Mouse (Mus musculus) heart, adult 2 months (tissue): ENCODE data around the gene Ccnd1. TPM values are rescaled to one million over a fixed set of nuclear protein-coding genes. Genes with fewer than 3 reads are reported as not detected.

Experiments used
- DNase-seq, 2 experiments: peaks; one replicate each; pipeline ENCODE4 v3.0.0; 2021
- H3K27ac ChIP-seq: fragments of 200-600 bp; 2 replicates; pipeline ENCODE4 v1.8.1; 2022
- H3K27me3 ChIP-seq: fragments of 200-500 bp; 2 replicates; pipeline ENCODE4 v1.6.1; 2012; ENCODE audit warnings: mild to moderate bottlenecking, low read length, inconsistent platforms, mixed read lengths; ENCODE audit not compliant: control insufficient read depth, insufficient read depth
- H3K36me3 ChIP-seq: fragments of 200-500 bp; 2 replicates; pipeline ENCODE4 v1.6.1; 2012; ENCODE audit warnings: low read length, inconsistent platforms; ENCODE audit not compliant: control insufficient read depth, insufficient read depth
- H3K4me1 ChIP-seq: fragments of 200-500 bp; 2 replicates; pipeline ENCODE4 v1.6.1; 2011; ENCODE audit warnings: low read length; ENCODE audit not compliant: control insufficient read depth, insufficient read depth
- H3K4me3 ChIP-seq: fragments of 200-600 bp; 2 replicates; pipeline ENCODE4 v1.8.1; 2022
- H3K79me2 ChIP-seq: fragments of 200-500 bp; replicated peaks from 2 replicates; pipeline ENCODE4 v1.6.1; 2012; ENCODE audit warnings: mild to moderate bottlenecking, inconsistent platforms, low read length, moderate library complexity, mixed read lengths; ENCODE audit not compliant: control insufficient read depth, insufficient read depth
- H3K9ac ChIP-seq: fragments of 200-500 bp; 2 replicates; pipeline ENCODE4 v1.6.1; 2012; ENCODE audit warnings: low read depth, mild to moderate bottlenecking, control low read depth, inconsistent platforms, low read length, mixed read lengths
- CTCF ChIP-seq: fragments of 200-600 bp; IDR thresholded peaks from 2 replicates; pipeline ENCODE4 v1.8.1; 2022; ENCODE audit warnings: antibody characterized with exemption, mild to moderate bottlenecking, moderate library complexity
- EP300 ChIP-seq: fragments of 200-500 bp; IDR thresholded peaks from 2 replicates; pipeline ENCODE4 v1.6.1; 2011; ENCODE audit warnings: low read depth, low read length, control low read depth; ENCODE audit not compliant: insufficient read depth
- POLR2A ChIP-seq: fragments of 200-500 bp; IDR thresholded peaks from 2 replicates; pipeline ENCODE4 v1.6.1; 2011; ENCODE audit warnings: mild to moderate bottlenecking, low read depth, low read length, control low read depth; ENCODE audit not compliant: insufficient read depth
- WGBS: fragments of 180-500 bp; shearing (Covaris S2); methylation state at CpG from one replicate; pipeline ENCODE4 v1.1.7; 2018; 5-methylcytosine and 5-hydroxymethylcytosine counted together
- intact Hi-C: fragments of 180-260 bp; cut with DNase I; formaldehyde crosslinking; loops from one replicate; pipeline ENCODE4 v1.15.1; 2025
- polyA plus RNA-seq: library from polyadenylated mRNA; depleted of rRNA; stranded (reverse); fragments of >200 nt; gene quantifications from 2 replicates; pipeline ENCODE4 v1.2.3, GENCODE M21; 2012
- total RNA-seq, 2 experiments: library from RNA; stranded (reverse); gene quantifications; 2 replicates each; pipeline ENCODE4 v1.2.3; 2021

The Ccnd1 gene
- total and polyA plus RNA-seq, 3 experiments: 28.3 to 43.6 (median 31.4) TPM

DNA sequence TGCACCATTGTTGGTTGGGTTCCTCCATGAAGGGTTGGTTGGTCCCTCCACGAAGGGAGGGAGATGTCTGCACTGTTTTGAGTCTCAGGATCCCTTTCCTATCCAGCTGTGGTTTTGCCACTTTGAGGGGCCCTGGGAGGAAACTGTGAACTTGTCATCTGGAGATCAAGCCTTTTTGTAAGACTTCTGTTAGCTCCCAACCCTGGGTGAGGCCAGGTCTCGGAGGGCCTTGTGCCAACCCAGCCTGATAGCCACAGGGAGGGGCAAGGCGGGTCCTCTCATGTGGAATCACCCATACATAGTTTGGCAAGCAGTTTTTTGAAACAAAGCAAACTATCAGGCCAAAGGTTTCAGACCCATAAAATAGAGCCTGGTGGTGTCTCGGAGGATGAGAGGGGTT is 24.6 kb upstream of the Ccnd1 start:
- Histone ChIP-seq H3K27ac (no peak overlapping the region), H3K36me3 (no peaks in the 10 kb centered on the region), H3K9ac (no peak overlapping the region), H3K4me1 (no peaks in the 10 kb centered on the region), H3K4me3 (no peak overlapping the region), H3K79me2 (no peaks in the 10 kb centered on the region), H3K27me3 (no peaks in the 10 kb centered on the region)
- WGBS: 86% methylated on average over 4 of the region's 4 CpGs
- no peak for DNase-seq
- intact Hi-C loops: no loop called here
- no peak for TF ChIP-seq POLR2A
- TF ChIP-seq CTCF: no peak

DNA sequence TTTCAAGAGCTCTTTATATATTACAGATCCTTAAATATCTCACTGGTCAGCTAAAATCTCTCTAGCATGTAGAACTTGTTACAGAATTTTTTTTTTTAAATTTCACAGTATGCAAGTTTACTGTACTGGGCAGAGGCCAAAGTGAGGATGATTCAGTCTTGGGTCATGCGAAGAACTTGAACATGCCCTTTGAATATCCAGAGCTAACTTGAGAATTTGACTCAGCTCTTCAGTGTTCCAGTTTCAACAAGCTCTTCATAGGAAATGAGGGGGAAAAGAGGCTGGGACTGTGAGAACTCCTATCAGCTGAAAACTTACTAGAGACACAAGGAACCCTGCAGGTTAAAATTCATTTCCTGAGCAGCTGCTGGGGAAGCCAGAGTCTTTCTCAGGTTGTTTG is 24.2 kb upstream of the Ccnd1 start:
- DNase-seq: no peak
- TF ChIP-seq CTCF (no peak), EP300 (no peak), POLR2A (no peak)
- H3K4me1 ChIP-seq: no peaks in the 10 kb centered on the region
- WGBS: 78% methylated on average over 1 of the region's 1 CpGs
- no peaks in the 10 kb centered on the region for H3K27me3 ChIP-seq
- H3K9ac ChIP-seq: no peak overlapping the region
- intact Hi-C loops: no loop called here
- H3K36me3 ChIP-seq: no peaks in the 10 kb centered on the region
- no peak overlapping the region for H3K4me3 ChIP-seq
- no peak overlapping the region for H3K27ac ChIP-seq
- no peaks in the 10 kb centered on the region for H3K79me2 ChIP-seq

DNA sequence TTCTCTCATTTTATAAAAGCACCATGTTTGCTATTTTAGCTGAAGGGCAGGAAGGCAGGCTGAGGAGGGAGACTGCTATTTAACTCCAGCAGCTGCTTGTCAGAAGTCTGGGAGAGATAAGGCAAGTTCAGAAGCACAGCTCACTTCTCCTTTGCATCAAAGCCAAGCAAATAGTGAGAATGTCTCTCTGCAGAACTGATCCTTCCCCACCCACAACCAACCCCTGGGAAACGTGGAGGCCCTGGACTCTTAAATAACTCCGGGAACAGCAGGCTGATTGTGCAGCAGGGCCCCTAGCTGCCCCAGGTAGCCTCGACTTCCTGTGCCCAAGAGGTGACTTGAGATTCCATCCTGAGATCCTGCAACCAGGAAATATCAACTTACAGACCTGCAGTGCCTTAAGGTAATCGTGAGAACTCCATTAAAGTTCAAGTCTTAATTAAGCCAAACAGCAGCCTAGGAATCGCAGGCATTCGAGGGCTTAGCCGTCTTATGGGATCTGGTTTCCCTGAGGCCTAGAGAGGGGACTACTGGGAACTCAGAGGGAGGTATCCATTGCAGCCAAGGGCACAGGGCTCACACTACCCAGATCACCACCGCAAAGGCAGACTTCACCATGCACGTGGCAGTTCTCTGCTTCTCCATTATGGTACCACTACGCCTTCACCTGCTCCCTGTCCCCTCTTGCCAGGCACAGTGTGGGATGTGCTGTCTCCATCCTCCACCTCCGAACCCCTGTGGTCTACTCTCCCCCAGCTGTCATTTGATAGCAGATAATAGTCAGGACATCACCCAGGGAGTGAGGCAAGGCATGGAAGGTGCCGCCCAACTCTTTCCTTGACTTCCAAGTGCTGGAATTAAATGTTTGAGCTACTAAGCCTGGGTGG is 19.0 kb upstream of the Ccnd1 start:
- Histone ChIP-seq H3K36me3 (no peaks in the 10 kb centered on the region), H3K79me2 (no peaks in the 10 kb centered on the region), H3K4me1 (no peaks in the 10 kb centered on the region), H3K27ac (no peak overlapping the region), H3K4me3 (no peak overlapping the region), H3K9ac (no peak overlapping the region), H3K27me3 (no peaks in the 10 kb centered on the region)
- TF ChIP-seq EP300: no peak
- no peak for TF ChIP-seq POLR2A
- TF ChIP-seq CTCF: no peak
- intact Hi-C loops: no loop called here
- WGBS: 69% methylated on average over 12 of the region's 12 CpGs
- DNase-seq: no peak

DNA sequence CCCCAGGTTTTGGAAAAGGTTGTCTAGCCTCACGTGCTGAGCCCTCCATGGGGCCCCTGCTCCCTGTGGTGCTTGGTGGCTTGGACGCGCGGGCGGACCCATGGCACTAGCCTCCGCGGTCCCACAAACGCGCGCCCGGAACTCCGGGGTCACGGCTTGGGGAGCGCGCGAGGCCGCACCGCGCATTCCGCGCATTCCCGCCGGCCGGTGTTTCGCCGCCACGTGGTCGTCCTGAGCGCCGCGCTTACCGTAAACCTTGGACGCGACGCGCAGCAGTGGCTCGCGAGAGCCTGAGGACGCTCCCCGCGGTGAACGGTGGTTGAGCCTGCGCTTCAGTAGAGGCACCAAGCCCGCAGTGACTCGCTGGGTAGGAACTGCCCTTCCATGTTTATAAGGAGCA is 3.5 kb upstream of the Ccnd1 start:
- no peaks in the 10 kb centered on the region for H3K27me3 ChIP-seq
- WGBS: under 1% methylated on average over 45 of the region's 45 CpGs
- H3K4me1 ChIP-seq: peaks cover 5% of the 10 kb centered on the region
- H3K79me2 ChIP-seq: no peaks in the 10 kb centered on the region
- peak overlapping the region; percentile 85 for H3K27ac ChIP-seq
- no peaks in the 10 kb centered on the region for H3K36me3 ChIP-seq
- peak; percentile 86 to 87 for DNase-seq
- H3K4me3 ChIP-seq: peak overlapping the region; percentile 62
- intact Hi-C loops: loop anchor here (1.0 to 2.0 kb wide), 2 partner anchors 54 to 81 kb away; no protein-coding TSS in a partner anchor
- peak; percentile 62 for TF ChIP-seq CTCF
- TF ChIP-seq POLR2A: no peak
- TF ChIP-seq EP300: no peak; the same call in 1 of the 2 replicates
- peak overlapping the region; percentile 14 for H3K9ac ChIP-seq

DNA sequence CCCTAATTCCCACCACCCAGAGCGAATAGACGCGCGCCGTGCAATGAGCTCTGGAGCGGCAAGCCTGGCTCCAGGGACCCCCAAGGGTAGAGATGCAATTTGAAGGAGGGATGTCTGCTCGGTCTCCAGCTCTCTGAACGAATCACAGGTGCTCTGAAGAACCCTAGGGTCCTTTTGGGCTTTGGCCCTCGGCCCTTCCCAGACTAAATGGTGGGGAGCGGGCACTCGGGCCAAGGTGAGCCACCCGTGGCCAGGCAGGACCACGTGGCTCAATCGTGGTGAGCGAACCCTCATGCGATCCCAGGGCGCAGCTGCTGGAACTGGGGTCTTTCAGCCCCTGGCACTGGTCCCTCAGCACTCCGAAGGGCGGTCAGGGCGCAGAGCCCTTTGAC is 3.0 kb upstream of the Ccnd1 start:
- TF ChIP-seq POLR2A: no peak
- no peak for TF ChIP-seq CTCF
- TF ChIP-seq EP300: no peak
- no peak for DNase-seq
- peak overlapping the region; percentile 44 for H3K9ac ChIP-seq
- H3K27ac ChIP-seq: peak overlapping the region; percentile 85
- no peaks in the 10 kb centered on the region for H3K27me3 ChIP-seq
- H3K36me3 ChIP-seq: no peaks in the 10 kb centered on the region
- peaks cover 5% of the 10 kb centered on the region for H3K4me1 ChIP-seq
- H3K79me2 ChIP-seq: no peaks in the 10 kb centered on the region
- H3K4me3 ChIP-seq: peak overlapping the region; percentile 76
- 2% methylated on average over 20 of the region's 20 CpGs for WGBS
- intact Hi-C loops: loop anchor here (1.0 to 2.0 kb wide), 2 partner anchors 54 to 82 kb away; no protein-coding TSS in a partner anchor
